Mouse (Mus musculus): ENCODE measurements around the gene Map2k6. TPM values are rescaled to one million over a fixed set of nuclear protein-coding genes. Genes with fewer than 3 reads are reported as not detected.

Gene Map2k6
- total and polyA plus RNA-seq, 3 experiments, result 1.9 to 3.2 TPM; not detected in 1

DNA sequence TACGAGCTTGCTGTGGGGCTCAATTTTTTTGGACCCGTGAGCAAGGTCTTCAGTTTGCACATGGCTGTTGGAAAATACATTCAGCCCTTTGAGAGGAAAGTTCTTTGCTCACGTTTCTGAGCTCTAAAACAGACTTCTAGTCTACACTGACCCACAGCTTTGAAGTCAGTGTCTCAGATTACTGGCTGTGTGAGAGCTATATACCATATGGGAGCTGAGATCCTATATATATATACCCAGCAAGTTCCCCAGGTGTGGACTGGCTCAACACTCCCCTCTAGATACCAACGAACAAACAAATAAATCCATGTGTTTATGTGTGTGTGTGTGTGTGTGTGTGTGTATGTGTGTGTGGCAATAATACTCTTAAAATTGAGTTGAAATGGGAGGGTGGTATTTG, 83.7 kb downstream of the Map2k6 start:
- DNase-seq (ENCODE audit: low read depth, low spot score), result no peak
- H3K36me3 ChIP-seq (ENCODE audit: control insufficient read depth in 1 of 2, insufficient read depth in 2 of 2, low read length in 2 of 2), result 0 out of 4 replicates have a peak, but pooled peaks cover 0 to 4% of the 10 kb centered on the region in 2 experiments
- H3K9me3 ChIP-seq (replicated peaks; ENCODE audit: insufficient read depth, low read length), result no peaks in the 10 kb centered on the region
- TF ChIP-seq MXI1 (IDR thresholded peaks at IDR 0.05; ENCODE audit: low read depth, low read length) (no peak), EP300 (IDR thresholded peaks at IDR 0.05; ENCODE audit: low read depth in 1 of 2, low read length in 2 of 2) (no peak), POLR2A (IDR thresholded peaks at IDR 0.05; ENCODE audit: control insufficient read depth in 1 of 2, insufficient read depth in 1 of 2, low read depth in 1 of 2, low read length in 2 of 2, poor library complexity in 1 of 2) (no peak), POLR2AphosphoS2 (IDR thresholded peaks at IDR 0.05; ENCODE audit: low read length) (no peak), BHLHE40 (IDR thresholded peaks at IDR 0.05; ENCODE audit: borderline replicate concordance, low read depth, low read length) (no peak), HCFC1 (IDR thresholded peaks at IDR 0.05; ENCODE audit: low read depth, low read length) (no peak), UBTF (IDR thresholded peaks at IDR 0.05; ENCODE audit: borderline replicate concordance, insufficient read depth, low read depth, low read length) (no peak), ZKSCAN1 (IDR thresholded peaks at IDR 0.05; ENCODE audit: low read depth, low read length) (no peak), E2F4 (IDR thresholded peaks at IDR 0.05; ENCODE audit: borderline replicate concordance, low read depth, low read length) (no peak), ZMIZ1 (IDR thresholded peaks at IDR 0.05; ENCODE audit: low read depth, low read length) (no peak), CTCF (IDR thresholded peaks at IDR 0.05 in 2 of 3, conservative IDR thresholded peaks at IDR 0.05 in 1 of 3; ENCODE audit: control insufficient read depth in 1 of 3, insufficient read depth in 1 of 3, low read depth in 2 of 3, low read length in 3 of 3, poor library complexity in 1 of 3, severe bottlenecking in 1 of 3) (no peak), USF2 (IDR thresholded peaks at IDR 0.05; ENCODE audit: borderline replicate concordance in 1 of 2, insufficient read depth in 1 of 2, low read depth in 1 of 2, low read length in 2 of 2) (no peak), MYB (IDR thresholded peaks at IDR 0.05; ENCODE audit: low read depth, low read length) (no peak), CHD1 (IDR thresholded peaks at IDR 0.05; ENCODE audit: low read depth, low read length) (no peak), RCOR1 (IDR thresholded peaks at IDR 0.05; ENCODE audit: low read depth, low read length) (no peak), TCF12 (IDR thresholded peaks at IDR 0.05; ENCODE audit: low read depth, low read length) (no peak), ETS1 (IDR thresholded peaks at IDR 0.05; ENCODE audit: low read depth, low read length) (no peak)
- H3K27me3 ChIP-seq (ENCODE audit: control insufficient read depth in 1 of 2, insufficient read depth in 2 of 2, low read length in 2 of 2), result no peaks in the 10 kb centered on the region
- H3K79me2 ChIP-seq (ENCODE audit: control insufficient read depth, insufficient read depth, low read length, poor library complexity), result no peaks in the 10 kb centered on the region
- peaks cover 4 to 6% of the 10 kb centered on the region in 2 experiments for H3K4me1 ChIP-seq (ENCODE audit: control insufficient read depth in 1 of 2, insufficient read depth in 2 of 2, low read length in 2 of 2)
- H3K27ac ChIP-seq (ENCODE audit: control insufficient read depth, low read depth, low read length), result no peak overlapping the region
- no peak overlapping the region for H3K9ac ChIP-seq (ENCODE audit: control insufficient read depth, low read depth, low read length, poor library complexity, severe bottlenecking)
- no peak overlapping the region for H3K4me3 ChIP-seq (ENCODE audit: control insufficient read depth in 1 of 2, insufficient read depth in 1 of 2, low read depth in 2 of 2, low read length in 2 of 2)

DNA sequence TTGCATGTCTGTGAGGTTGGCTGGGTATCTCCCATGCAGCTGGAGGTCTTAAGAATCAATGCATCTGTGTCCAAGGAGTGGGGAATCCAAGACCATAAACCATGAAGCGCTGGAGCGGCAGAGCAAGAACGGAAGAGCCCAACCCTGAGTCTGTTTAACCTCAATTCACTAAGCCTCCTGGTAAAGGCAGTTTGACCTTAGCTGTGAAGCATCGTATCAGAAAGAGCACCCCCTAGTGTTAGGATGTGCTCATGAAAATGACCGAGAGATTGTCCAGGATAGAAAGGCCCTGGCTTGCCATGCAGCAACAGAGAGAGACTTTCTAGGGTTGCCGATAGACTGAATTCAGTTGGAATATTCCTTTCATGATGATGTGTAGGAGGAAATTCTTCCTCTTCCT, 84.2 kb downstream of the Map2k6 start:
- Histone ChIP-seq H3K9ac (ENCODE audit: control insufficient read depth, low read depth, low read length, poor library complexity, severe bottlenecking) (no peak overlapping the region), H3K27ac (ENCODE audit: control insufficient read depth, low read depth, low read length) (no peak overlapping the region), H3K27me3 (ENCODE audit: control insufficient read depth in 1 of 2, insufficient read depth in 2 of 2, low read length in 2 of 2) (no peaks in the 10 kb centered on the region), H3K4me1 (ENCODE audit: control insufficient read depth in 1 of 2, insufficient read depth in 2 of 2, low read length in 2 of 2) (peaks cover 4 to 6% of the 10 kb centered on the region in 2 experiments), H3K4me3 (ENCODE audit: control insufficient read depth in 1 of 2, insufficient read depth in 1 of 2, low read depth in 2 of 2, low read length in 2 of 2) (no peak overlapping the region), H3K9me3 (replicated peaks; ENCODE audit: insufficient read depth, low read length) (no peaks in the 10 kb centered on the region), H3K79me2 (ENCODE audit: control insufficient read depth, insufficient read depth, low read length, poor library complexity) (no peaks in the 10 kb centered on the region), H3K36me3 (ENCODE audit: control insufficient read depth in 1 of 2, insufficient read depth in 2 of 2, low read length in 2 of 2) (0 out of 4 replicates have a peak, but pooled peaks cover 0 to 4% of the 10 kb centered on the region in 2 experiments)
- no peak for TF ChIP-seq TCF12 (IDR thresholded peaks at IDR 0.05; ENCODE audit: low read depth, low read length)
- TF ChIP-seq ELF1 (IDR thresholded peaks at IDR 0.05; ENCODE audit: low read depth, low read length), result no peak
- no peak for TF ChIP-seq UBTF (IDR thresholded peaks at IDR 0.05; ENCODE audit: borderline replicate concordance, insufficient read depth, low read depth, low read length)
- peak; percentile 51 to 95 (median 80) for TF ChIP-seq CTCF (IDR thresholded peaks at IDR 0.05 in 2 of 3, conservative IDR thresholded peaks at IDR 0.05 in 1 of 3; ENCODE audit: control insufficient read depth in 1 of 3, insufficient read depth in 1 of 3, low read depth in 2 of 3, low read length in 3 of 3, poor library complexity in 1 of 3, severe bottlenecking in 1 of 3)
- no peak for TF ChIP-seq ZMIZ1 (IDR thresholded peaks at IDR 0.05; ENCODE audit: low read depth, low read length)
- TF ChIP-seq MAZ (IDR thresholded peaks at IDR 0.05; ENCODE audit: low read depth, low read length), result no peak
- TF ChIP-seq ZNF384 (IDR thresholded peaks at IDR 0.05; ENCODE audit: low read depth, low read length), result 0 out of 2 replicates have a peak, but pooled peaks have one; percentile 25
- no peak for TF ChIP-seq CHD1 (IDR thresholded peaks at IDR 0.05; ENCODE audit: low read depth, low read length)
- peak; percentile 96 for TF ChIP-seq SMC3 (IDR thresholded peaks at IDR 0.05; ENCODE audit: low read depth, low read length)
- TF ChIP-seq NELFE (IDR thresholded peaks at IDR 0.05; ENCODE audit: low read depth, low read length), result no peak
- peak; percentile 76 for TF ChIP-seq RAD21 (IDR thresholded peaks at IDR 0.05; ENCODE audit: low read depth, low read length)
- TF ChIP-seq ZC3H11A (IDR thresholded peaks at IDR 0.05; ENCODE audit: low read depth, low read length), result peak; percentile 82
- no peak for TF ChIP-seq CHD2 (IDR thresholded peaks at IDR 0.05; ENCODE audit: low read length)
- TF ChIP-seq GABPA (IDR thresholded peaks at IDR 0.05; ENCODE audit: low read depth, low read length), result no peak
- DNase-seq (ENCODE audit: low read depth, low spot score), result peak; percentile 85

Data from MEL (cell line).